Mouse (Mus musculus) forelimb bud, embryonic 11.5 days (tissue): ENCODE measurements at regions not wholly inside any gene's neighbourhood (a gene's known extent, or its start where the extent isn't known, plus 50 kb on each side); places are given as distances from the start of the nearest gene placed in this dataset.

Source experiments
- DNase-seq: peaks from one replicate; pipeline ENCODE4 v3.0.0-alpha.2; 2012; ENCODE audit warnings: low read depth, low spot score

DNA sequence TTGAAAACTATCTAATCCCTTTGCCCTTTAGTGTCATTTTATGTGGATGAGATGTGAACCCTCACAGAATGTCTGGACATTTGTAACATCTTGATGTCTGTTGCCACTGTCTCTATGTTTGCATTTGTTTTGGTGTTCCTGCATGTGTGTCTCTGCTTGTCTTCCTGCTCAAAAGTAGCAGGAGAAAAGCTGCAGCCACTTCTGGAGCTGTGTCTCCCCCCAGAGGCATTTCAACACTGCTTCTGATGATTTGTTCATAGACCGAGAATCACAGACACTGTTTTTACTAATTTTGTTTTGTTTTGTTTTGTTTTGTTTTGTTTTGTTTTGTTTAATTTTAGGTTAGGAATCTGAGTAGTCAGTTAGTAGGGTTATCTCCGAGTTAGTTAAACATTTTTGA, 883.8 kb downstream of the Gbe1 start:
- no peak for DNase-seq

- DNase-seq = no peak
Measured at GRCm38 (mm10) chr16:71208806-71209205, 895.1 kb downstream of the Gbe1 start.

DNA sequence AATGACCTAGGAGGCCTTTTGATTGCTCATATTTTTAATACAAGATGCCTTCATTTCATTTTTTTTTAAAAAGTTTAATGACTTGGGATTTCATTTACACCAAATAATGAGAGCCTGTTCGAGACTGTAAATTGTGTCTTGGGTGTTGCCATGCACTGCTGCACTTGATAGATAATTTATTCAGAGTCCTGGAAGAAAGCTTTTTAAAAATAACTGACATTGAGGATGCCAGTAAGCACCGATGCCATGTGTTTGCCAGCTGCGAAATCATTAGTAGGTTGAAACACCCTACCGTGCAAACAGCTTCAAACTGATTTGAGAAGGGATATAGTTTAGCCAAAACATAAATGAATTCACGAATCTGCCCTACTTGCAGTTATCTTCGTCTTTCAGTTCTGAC, 910.7 kb downstream of the Gbe1 start:
- no peak for DNase-seq

GRCm38 (mm10) chr16:71230104-71230653, 916.4 kb downstream of the Gbe1 start:
- DNase-seq = no peak

- DNase-seq = no peak
Measured at GRCm38 (mm10) chr16:71243065-71243464, 929.3 kb downstream of the Gbe1 start.

DNA sequence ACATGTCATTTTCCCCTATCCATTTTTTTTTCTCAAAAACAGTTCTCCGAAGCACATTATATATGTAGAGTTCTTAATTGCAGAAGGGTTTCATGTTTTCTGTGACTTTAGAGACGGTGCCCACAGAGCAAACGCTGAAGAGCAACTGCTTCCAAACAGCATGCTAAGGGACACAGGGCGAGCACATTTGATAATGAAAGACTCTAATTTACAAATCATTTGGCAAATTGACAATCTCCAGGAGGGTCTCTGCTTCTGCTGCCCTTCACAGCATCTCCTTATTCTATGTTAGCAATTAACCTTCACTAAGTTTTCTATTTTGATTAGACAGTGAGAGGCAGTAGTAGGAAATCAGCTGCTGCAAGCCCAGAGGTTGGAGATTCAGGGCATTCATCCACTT, 929.7 kb downstream of the Gbe1 start:
- DNase-seq = no peak

GRCm38 (mm10) chr16:71247516-71248139, 933.9 kb downstream of the Gbe1 start:
- peak; percentile 67 for DNase-seq

DNA sequence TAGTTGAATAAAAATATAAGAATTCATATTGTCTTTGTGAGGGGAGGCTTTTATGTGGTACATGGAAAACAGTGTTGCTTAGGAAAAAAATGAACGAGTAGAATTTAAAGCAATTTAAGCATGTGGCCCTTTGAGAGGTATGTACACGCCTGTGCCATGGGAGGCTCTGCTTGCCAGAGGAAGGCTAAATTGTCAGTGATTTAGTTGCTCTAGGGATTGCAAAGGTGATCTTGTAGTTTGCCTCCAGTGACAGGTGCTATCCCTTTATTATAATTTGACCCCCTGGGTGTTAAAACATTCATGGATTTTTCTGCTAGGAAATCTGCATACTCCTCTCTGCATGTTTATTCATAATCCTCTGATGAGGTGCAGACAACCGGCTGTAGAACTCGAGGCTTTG, 942.0 kb downstream of the Gbe1 start:
- DNase-seq = no peak

DNA sequence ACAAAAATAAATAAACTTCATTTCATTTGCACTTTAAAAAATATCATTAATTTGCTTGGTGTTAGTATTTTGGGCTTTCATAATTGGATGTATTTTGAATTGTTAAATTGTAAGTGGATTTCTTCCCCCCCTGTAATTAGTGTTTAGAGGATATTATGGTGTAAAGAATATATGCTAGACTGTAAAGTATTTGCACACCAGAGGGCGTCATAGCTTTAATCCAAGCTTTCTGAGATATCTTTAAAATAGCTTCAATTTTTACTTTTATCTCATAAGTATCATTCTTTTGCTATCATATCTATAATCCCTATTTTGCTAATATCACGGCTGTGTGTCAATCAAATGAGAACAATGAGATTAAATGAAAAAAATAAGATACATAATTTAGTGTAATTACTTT, 942.4 kb downstream of the Gbe1 start:
- DNase-seq = no peak

DNA sequence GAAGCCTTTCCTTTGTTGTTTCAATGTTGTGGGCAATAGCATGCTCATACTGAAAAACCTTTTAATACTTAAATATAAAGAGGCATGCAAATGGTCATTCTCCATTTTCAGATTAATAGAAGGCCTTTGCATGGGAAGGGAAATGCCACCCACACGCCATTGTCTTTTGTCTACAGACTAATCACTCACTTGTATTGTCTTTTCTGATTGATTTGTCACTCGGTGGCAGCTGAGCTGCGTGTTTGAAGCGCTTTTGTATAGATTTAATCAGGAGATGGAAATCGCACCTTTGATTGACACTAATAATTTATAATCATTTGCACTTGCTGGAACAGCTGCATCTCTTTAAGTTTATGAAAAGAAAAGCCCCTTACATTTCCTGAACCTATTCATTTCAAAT, 953.4 kb downstream of the Gbe1 start:
- DNase-seq = no peak
